Mouse (Mus musculus): ENCODE measurements at regions not wholly inside any gene's neighbourhood (a gene's known extent, or its start where the extent isn't known, plus 50 kb on each side); places are given as distances from the start of the nearest gene placed in this dataset.
"Not testable (repeated sequence)": the region's sequence is repeated elsewhere in the genome, so short reads cannot be mapped to it uniquely, and the experiment has no call there.

GRCm38 (mm10) chr9:76407549-76407948 lies 83.9 kb upstream of the Hcrtr2 start:
- no peak for DNase-seq

GRCm38 (mm10) chr9:76401897-76402670 lies 78.4 kb upstream of the Hcrtr2 start:
- not testable (repeated sequence) for DNase-seq

- DNase-seq: no peak
Measured at GRCm38 (mm10) chr9:76400900-76401299, 77.2 kb upstream of the Hcrtr2 start.

- no peak for DNase-seq
Measured at GRCm38 (mm10) chr9:76393763-76394162, 70.1 kb upstream of the Hcrtr2 start.

GRCm38 (mm10) chr9:76390839-76391238 lies 67.2 kb upstream of the Hcrtr2 start:
- peak; percentile 11 to 14 for DNase-seq

Measured in kidney, postnatal 4 days (tissue).